Mouse (Mus musculus) stomach, embryonic 15.5 days (tissue): ENCODE data around the gene Notch2. TPM values are rescaled to one million over a fixed set of nuclear protein-coding genes. Genes with fewer than 3 reads are reported as not detected.

ENCODE experiments used
- ATAC-seq: fragments of 200-750 bp; cut with Nextera tagmentation; 2 replicates; pipeline ENCODE4 v1.8.0; 2017; ENCODE audit warnings: low read depth, moderate number of reproducible peaks, moderate TSS enrichment; ENCODE audit not compliant: insufficient read depth, low FRiP score
- H3K27ac ChIP-seq: fragments of 300-500 bp; sonication (generic); 2 replicates; pipeline ENCODE4 v1.5.1; 2015; ENCODE audit warnings: mild to moderate bottlenecking, inconsistent platforms
- H3K27me3 ChIP-seq: fragments of 300-500 bp; sonication (generic); replicated peaks from 2 replicates; pipeline ENCODE4 v1.6.1; 2015; ENCODE audit warnings: inconsistent platforms
- H3K36me3 ChIP-seq: fragments of 300-500 bp; sonication (generic); 2 replicates; pipeline ENCODE4 v1.6.1; 2015; ENCODE audit warnings: inconsistent platforms
- H3K4me1 ChIP-seq: fragments of 300-500 bp; sonication (generic); 2 replicates; pipeline ENCODE4 v1.6.1; 2015; ENCODE audit warnings: inconsistent platforms
- H3K4me2 ChIP-seq: fragments of 300-500 bp; sonication (generic); 2 replicates; pipeline ENCODE4 v1.6.1; 2015; ENCODE audit warnings: mild to moderate bottlenecking, inconsistent platforms
- H3K4me3 ChIP-seq: fragments of 300-500 bp; sonication (generic); replicated peaks from 2 replicates; pipeline ENCODE4 v1.5.1; 2015; ENCODE audit warnings: inconsistent platforms
- H3K9ac ChIP-seq: fragments of 300-500 bp; sonication (generic); 2 replicates; pipeline ENCODE4 v1.6.1; 2015; ENCODE audit warnings: inconsistent platforms
- H3K9me3 ChIP-seq: fragments of 300-500 bp; sonication (generic); 2 replicates; pipeline ENCODE4 v1.6.1; 2016; ENCODE audit warnings: inconsistent platforms
- WGBS: fragments of 180-500 bp; shearing (Covaris S2); methylation state at CpG from one replicate; pipeline ENCODE4 v1.1.7; 2015; 5-methylcytosine and 5-hydroxymethylcytosine counted together
- polyA plus RNA-seq: library from polyadenylated mRNA; unstranded; fragments of >200 nt; fragmentation: Nextera tagmentation; extraction: Ambion mirVana; gene quantifications from 2 replicates; pipeline ENCODE4 v1.2.1, GENCODE M21; 2015

The Notch2 gene
- polyA plus RNA-seq, 1 experiment from 2014 or later: 21.4 TPM

DNA sequence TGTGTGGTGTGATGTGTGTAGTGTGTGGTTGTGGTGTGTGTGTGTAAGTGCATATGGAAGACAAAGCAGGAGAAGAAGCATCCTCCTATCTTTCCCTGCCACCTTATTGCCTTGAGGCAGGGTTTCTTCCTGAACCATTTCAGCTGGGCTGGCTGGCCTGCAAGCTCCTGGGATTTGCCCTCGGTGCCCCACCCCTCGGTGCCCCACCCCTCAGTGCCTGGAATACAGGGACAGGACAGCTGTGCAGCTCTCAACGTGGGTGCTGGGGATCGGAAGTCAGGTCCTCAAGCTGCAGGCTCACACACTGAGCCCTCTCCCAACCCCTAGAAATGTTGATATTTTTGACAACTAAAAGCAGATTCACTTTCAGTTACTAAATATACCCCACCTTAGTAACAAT, 142.8 kb downstream of the Notch2 start:
- 22% methylated on average over 4 of the region's 4 CpGs for WGBS
- ATAC-seq: no peak

DNA sequence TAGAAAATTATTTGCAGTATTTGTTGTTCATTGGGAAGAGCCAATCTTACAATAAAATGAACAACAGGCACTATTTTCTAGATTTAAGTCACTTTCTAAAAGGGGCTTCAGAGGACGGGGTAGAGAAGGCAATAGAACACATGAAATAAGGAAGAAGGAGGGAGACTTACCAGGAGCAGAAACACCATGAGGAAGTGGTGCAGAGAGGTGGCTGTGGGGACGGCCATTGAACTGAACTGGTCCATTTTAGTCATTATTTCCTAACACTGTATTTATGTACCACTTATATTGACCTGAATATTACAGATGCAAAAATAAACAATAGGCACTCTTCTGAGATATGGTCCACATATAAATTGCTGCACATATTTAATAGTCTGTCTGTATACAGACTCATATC, 143.7 kb downstream of the Notch2 start:
- H3K9ac ChIP-seq: no peak overlapping the region
- H3K4me1 ChIP-seq: no peaks in the 10 kb centered on the region
- no peaks in the 10 kb centered on the region for H3K9me3 ChIP-seq
- no peaks in the 10 kb centered on the region for H3K36me3 ChIP-seq
- no peak overlapping the region for H3K4me2 ChIP-seq
- no peaks in the 10 kb centered on the region for H3K27me3 ChIP-seq
- no peak overlapping the region for H3K27ac ChIP-seq
- H3K4me3 ChIP-seq: no peak overlapping the region
- 57% methylated on average over 2 of the region's 2 CpGs for WGBS
- ATAC-seq: no peak

More for the DNA sequence above, 142.8 kb downstream of the Notch2 start:
- Histone ChIP-seq H3K9ac (no peak overlapping the region), H3K4me1 (no peaks in the 10 kb centered on the region), H3K27ac (no peak overlapping the region), H3K4me3 (no peak overlapping the region), H3K9me3 (no peaks in the 10 kb centered on the region), H3K36me3 (no peaks in the 10 kb centered on the region), H3K4me2 (no peak overlapping the region), H3K27me3 (no peaks in the 10 kb centered on the region)

- Histone ChIP-seq H3K9ac (no peak overlapping the region), H3K4me1 (no peaks in the 10 kb centered on the region), H3K4me3 (no peak overlapping the region), H3K4me2 (no peak overlapping the region), H3K27me3 (no peaks in the 10 kb centered on the region), H3K27ac (no peak overlapping the region), H3K36me3 (no peaks in the 10 kb centered on the region), H3K9me3 (no peaks in the 10 kb centered on the region)
- 41% methylated on average over 2 of the region's 2 CpGs for WGBS
- ATAC-seq: no peak
Observed at GRCm38 (mm10) chr3:98157585-98157984, 144.3 kb downstream of the Notch2 start.

DNA sequence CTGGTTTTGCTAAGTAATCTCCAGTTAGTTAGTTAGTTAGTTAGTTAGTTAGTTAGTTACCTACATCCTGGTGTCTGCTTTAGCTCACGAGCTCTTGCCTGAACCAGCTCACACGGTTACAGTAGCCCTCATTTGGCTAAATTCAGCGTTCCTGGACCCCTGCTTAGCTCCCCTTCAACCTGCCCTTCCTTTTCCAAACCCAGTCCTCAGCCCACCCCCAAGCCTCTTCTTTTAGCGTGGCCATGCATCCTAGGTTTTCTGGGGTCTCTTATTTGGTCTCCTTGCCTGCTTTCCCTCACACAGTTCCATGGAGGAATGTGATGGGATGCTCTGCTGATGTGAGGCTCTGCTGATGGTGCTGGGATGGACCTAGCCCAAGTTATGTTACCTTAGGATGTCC, 145.3 kb downstream of the Notch2 start:
- Histone ChIP-seq H3K27me3 (no peaks in the 10 kb centered on the region), H3K27ac (no peak overlapping the region), H3K4me2 (no peak overlapping the region), H3K4me1 (no peaks in the 10 kb centered on the region), H3K9ac (no peak overlapping the region), H3K9me3 (no peaks in the 10 kb centered on the region), H3K4me3 (no peak overlapping the region), H3K36me3 (no peaks in the 10 kb centered on the region)
- ATAC-seq: no peak
- 75% methylated on average over 4 of the region's 4 CpGs for WGBS

GRCm38 (mm10) chr3:98159289-98159688, 146.0 kb downstream of the Notch2 start:
- Histone ChIP-seq H3K9ac (no peak overlapping the region), H3K4me2 (no peak overlapping the region), H3K27me3 (no peaks in the 10 kb centered on the region), H3K4me3 (no peak overlapping the region), H3K9me3 (no peaks in the 10 kb centered on the region), H3K36me3 (no peaks in the 10 kb centered on the region), H3K27ac (no peak overlapping the region), H3K4me1 (no peaks in the 10 kb centered on the region)
- WGBS: 31% methylated on average over 4 of the region's 4 CpGs
- ATAC-seq: no peak

DNA sequence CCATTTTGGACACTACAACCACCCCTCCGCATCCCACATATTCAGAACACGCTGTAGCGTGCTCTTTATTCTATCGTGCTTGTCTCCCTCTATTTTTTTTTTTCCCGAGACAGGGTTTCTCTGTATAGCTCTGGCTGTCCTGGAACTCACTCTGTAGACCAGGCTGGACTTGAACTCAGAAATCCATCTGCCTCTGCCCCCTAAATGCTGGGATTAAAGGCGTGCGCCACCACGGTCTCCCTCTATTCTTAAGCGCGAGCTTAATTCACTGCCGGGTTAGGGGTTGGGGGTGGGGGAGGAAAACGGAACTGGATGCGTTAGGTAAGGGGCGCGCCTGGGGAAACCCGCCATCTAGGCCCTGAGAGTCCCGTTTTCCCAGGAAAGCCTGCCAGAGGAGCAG, 147.0 kb downstream of the Notch2 start, which contains the start of gene Adam30:
TSS of gene Adam30 (plus strand) at position 301 of the 400 bp plus-strand sequence.
- WGBS: 79% methylated on average over 17 of the region's 17 CpGs
- no peak for ATAC-seq

GRCm38 (mm10) chr3:98178340-98178739, 165.0 kb downstream of the Notch2 start:
- no peak for ATAC-seq
- Histone ChIP-seq H3K9ac (no peak overlapping the region), H3K4me1 (no peaks in the 10 kb centered on the region), H3K4me2 (no peak overlapping the region), H3K27ac (no peak overlapping the region), H3K27me3 (no peaks in the 10 kb centered on the region), H3K4me3 (no peak overlapping the region), H3K9me3 (no peaks in the 10 kb centered on the region), H3K36me3 (no peaks in the 10 kb centered on the region)
- WGBS: 80% methylated on average over 4 of the region's 4 CpGs

More for the DNA sequence above, 147.0 kb downstream of the Notch2 start, which contains the start of gene Adam30:
- Histone ChIP-seq H3K9me3 (no peaks in the 10 kb centered on the region), H3K4me2 (no peak within 1 kb of the TSS), H3K27me3 (no peaks in the 10 kb centered on the region), H3K36me3 (no peaks in the 10 kb centered on the region), H3K9ac (no peak within 1 kb of the TSS), H3K27ac (no peak within 1 kb of the TSS), H3K4me1 (no peaks in the 10 kb centered on the region), H3K4me3 (no peak within 1 kb of the TSS)

GRCm38 (mm10) chr3:98180805-98181204, 167.5 kb downstream of the Notch2 start:
- Histone ChIP-seq H3K9me3 (no peaks in the 10 kb centered on the region), H3K27ac (no peak overlapping the region), H3K4me2 (no peak overlapping the region), H3K9ac (no peak overlapping the region), H3K27me3 (no peaks in the 10 kb centered on the region), H3K4me3 (no peak overlapping the region), H3K4me1 (no peaks in the 10 kb centered on the region), H3K36me3 (no peaks in the 10 kb centered on the region)
- no peak; the same call in 1 of the 2 replicates for ATAC-seq
- whole genome bisulfite sequencing: 24% methylated on average over 7 of the region's 7 CpGs

GRCm38 (mm10) chr3:98185163-98185714, 171.9 kb downstream of the Notch2 start:
- 54% methylated on average over 10 of the region's 10 CpGs for WGBS
- H3K36me3 ChIP-seq: no peaks in the 10 kb centered on the region
- no peak overlapping the region for H3K9ac ChIP-seq
- no peaks in the 10 kb centered on the region for H3K27me3 ChIP-seq
- H3K4me1 ChIP-seq: no peaks in the 10 kb centered on the region
- no peak overlapping the region for H3K4me2 ChIP-seq
- H3K4me3 ChIP-seq: no peak overlapping the region
- no peak for ATAC-seq
- H3K27ac ChIP-seq: no peak overlapping the region
- no peaks in the 10 kb centered on the region for H3K9me3 ChIP-seq

GRCm38 (mm10) chr3:98187777-98188176, 174.4 kb downstream of the Notch2 start:
- no peak overlapping the region for H3K9ac ChIP-seq
- H3K27me3 ChIP-seq: no peaks in the 10 kb centered on the region
- no peaks in the 10 kb centered on the region for H3K9me3 ChIP-seq
- WGBS: 78% methylated on average over 3 of the region's 3 CpGs
- H3K4me3 ChIP-seq: no peak overlapping the region
- H3K36me3 ChIP-seq: no peaks in the 10 kb centered on the region
- no peak for ATAC-seq
- no peak overlapping the region for H3K27ac ChIP-seq
- no peaks in the 10 kb centered on the region for H3K4me1 ChIP-seq
- H3K4me2 ChIP-seq: no peak overlapping the region

DNA sequence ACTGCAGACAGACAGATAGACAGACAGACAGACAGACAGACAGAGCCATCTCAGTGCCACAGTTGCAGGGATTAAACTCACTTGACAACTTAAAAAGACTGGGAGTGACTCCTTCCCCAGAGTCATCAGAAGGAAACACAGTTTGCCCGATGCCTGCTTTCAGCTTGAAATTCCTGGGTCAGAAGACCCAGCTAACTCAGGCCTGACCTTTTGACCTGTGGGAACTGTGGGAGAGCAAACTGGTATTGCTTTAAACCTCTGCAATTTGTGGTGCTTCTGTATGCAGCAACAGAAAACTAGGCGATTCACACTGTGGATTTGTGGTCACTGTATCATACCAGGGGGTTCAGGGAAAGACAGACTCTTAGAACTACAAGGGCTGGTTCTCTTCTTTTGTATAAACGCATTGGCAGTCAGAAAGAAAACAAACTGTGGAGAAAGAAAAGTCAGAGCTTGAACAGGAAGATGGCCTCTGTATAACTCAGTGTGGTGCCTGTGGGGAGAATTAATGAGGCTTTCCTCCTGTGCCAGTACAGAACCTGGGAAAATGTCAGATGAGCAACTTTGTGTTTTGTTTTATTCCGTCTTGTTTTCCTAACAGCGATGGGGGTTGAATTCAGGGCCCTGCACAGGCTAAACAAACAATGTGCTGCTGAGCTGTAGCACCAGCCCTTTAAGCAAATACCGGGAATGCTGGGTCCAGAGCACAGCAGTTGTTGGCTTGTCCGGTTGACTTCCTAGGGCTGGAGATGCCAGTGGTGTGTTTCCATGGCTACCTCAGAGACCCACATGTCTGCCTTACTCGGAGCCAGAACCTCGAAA, 184.6 kb downstream of the Notch2 start:
- ATAC-seq: peak; percentile 77
- Histone ChIP-seq H3K4me2 (no peak overlapping the region), H3K36me3 (no peaks in the 10 kb centered on the region), H3K27ac (no peak overlapping the region), H3K27me3 (no peaks in the 10 kb centered on the region), H3K9me3 (no peaks in the 10 kb centered on the region), H3K4me3 (no peak overlapping the region), H3K4me1 (0 out of 2 replicates have a peak, but pooled peaks cover 3% of the 10 kb centered on the region), H3K9ac (no peak overlapping the region)
- 22% methylated on average over 9 of the region's 9 CpGs for WGBS

- H3K4me1 ChIP-seq: 0 out of 2 replicates have a peak, but pooled peaks cover 3% of the 10 kb centered on the region
- no peaks in the 10 kb centered on the region for H3K27me3 ChIP-seq
- whole genome bisulfite sequencing: 64% methylated on average over 5 of the region's 5 CpGs
- no peak overlapping the region for H3K9ac ChIP-seq
- H3K27ac ChIP-seq: no peak overlapping the region
- no peaks in the 10 kb centered on the region for H3K9me3 ChIP-seq
- ATAC-seq: no peak
- no peak overlapping the region for H3K4me2 ChIP-seq
- no peak overlapping the region for H3K4me3 ChIP-seq
- H3K36me3 ChIP-seq: no peaks in the 10 kb centered on the region
Observed at GRCm38 (mm10) chr3:98199747-98200146, 186.4 kb downstream of the Notch2 start.
